Mouse (Mus musculus): Measurements from ENCODE around the gene Agbl4.

DNA sequence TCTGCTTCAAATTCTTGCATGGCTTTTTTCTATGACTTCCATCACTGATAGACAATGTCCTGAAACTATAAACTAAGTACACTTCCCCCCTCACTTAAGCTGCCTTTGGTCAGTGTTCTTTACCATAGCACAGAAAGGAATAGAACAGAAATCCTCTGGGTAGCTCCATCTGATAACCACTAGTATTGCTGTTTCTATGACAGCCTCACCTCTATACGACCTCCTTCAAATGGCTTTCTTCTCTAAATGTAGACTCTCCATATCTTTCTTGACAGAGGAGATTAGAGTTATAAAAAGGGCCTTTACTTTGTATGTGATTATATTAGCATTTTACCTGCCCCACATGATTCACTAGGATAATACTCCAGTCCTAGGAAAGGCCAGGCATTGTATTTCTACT lies 413.5 kb downstream of the Agbl4 start:
- TF ChIP-seq CTCF (IDR thresholded peaks at IDR 0.05; ENCODE audit: extremely low read depth, insufficient read depth, low read length), result no peak
- no peak for TF ChIP-seq POLR2A (IDR thresholded peaks at IDR 0.05; ENCODE audit: extremely low read depth, insufficient read depth, low read length)

Data from cortical plate, adult 2 months (tissue).